Mouse (Mus musculus): ENCODE measurements around the gene Crtc1. TPM values are rescaled to one million over a fixed set of nuclear protein-coding genes. Genes with fewer than 3 reads are reported as not detected.

Crtc1 gene
- polyA plus RNA-seq, 1 experiment from 2014 or later: 57.4 TPM

- ATAC-seq (ENCODE audit: low FRiP score, low read depth): no peak
- peak overlapping the region; percentile 64 for H3K4me2 ChIP-seq
- 42% methylated on average over 3 of the region's 3 CpGs for WGBS
- no peaks in the 10 kb centered on the region for H3K27me3 ChIP-seq
- H3K36me3 ChIP-seq: no peaks in the 10 kb centered on the region
- no peaks in the 10 kb centered on the region for H3K9me3 ChIP-seq
- H3K4me3 ChIP-seq: peak overlapping the region; percentile 80
- peak overlapping the region; percentile 89; the same call in 1 of the 2 replicates for H3K27ac ChIP-seq (replicated peaks)
- H3K9ac ChIP-seq: peak overlapping the region; percentile 44; the same call in 1 of the 2 replicates
- H3K4me1 ChIP-seq (replicated peaks): peaks cover 28% of the 10 kb centered on the region
Measured at GRCm38 (mm10) chr8:70440246-70440645, 867 bp upstream of the Crtc1 start.

DNA sequence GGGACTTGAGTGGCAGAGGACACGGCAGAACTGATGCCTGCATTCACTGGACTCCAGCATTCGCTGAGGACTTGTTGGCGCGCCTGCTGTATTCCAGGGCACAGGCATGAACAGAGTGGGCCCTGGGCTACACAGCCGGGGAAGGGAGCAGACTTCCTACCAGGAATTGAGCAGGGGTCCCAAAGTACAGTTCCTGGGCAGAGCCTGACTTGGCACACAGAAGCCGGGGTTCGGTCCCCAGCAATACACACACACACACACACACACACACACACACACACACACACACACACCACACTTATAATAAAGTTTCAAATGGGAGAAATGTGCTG lies 435 bp upstream of the Crtc1 start:
- H3K4me2 ChIP-seq: peak overlapping the region; percentile 64
- peak overlapping the region; percentile 89 for H3K27ac ChIP-seq (replicated peaks)
- H3K9ac ChIP-seq: peak overlapping the region; percentile 44
- no peaks in the 10 kb centered on the region for H3K9me3 ChIP-seq
- peak overlapping the region; percentile 80 for H3K4me3 ChIP-seq
- H3K4me1 ChIP-seq (replicated peaks): peaks cover 28% of the 10 kb centered on the region
- H3K27me3 ChIP-seq: no peaks in the 10 kb centered on the region
- 0% methylated on average over 5 of the region's 7 CpGs for WGBS
- H3K36me3 ChIP-seq: no peaks in the 10 kb centered on the region
- peak; percentile 80; the same call in 1 of the 2 replicates for ATAC-seq (ENCODE audit: low FRiP score, low read depth)

DNA sequence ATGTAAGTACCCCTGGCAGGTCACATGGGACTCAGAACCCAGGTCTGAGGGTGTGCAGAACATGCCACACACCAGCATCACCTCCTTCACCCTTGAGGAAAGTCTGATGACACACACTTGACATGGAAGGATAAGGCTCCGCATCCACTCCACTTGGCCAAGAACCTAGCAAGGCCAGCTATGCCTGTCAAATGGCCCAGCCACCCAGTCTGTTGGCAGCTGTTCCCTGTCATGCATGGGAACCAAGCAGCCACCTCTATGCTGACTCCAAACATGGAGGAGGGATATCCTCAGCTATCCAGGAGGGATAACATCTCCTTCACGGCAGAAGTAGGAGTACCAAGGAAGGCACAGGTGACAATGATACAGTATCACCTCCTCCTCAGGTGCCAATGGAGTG lies 956 bp downstream of the Crtc1 start:
- ATAC-seq (ENCODE audit: low FRiP score, low read depth): no peak
- WGBS: 91% methylated on average over 2 of the region's 2 CpGs
- H3K27ac ChIP-seq (replicated peaks): no peak overlapping the region
- no peaks in the 10 kb centered on the region for H3K36me3 ChIP-seq
- peak overlapping the region; percentile 71 for H3K9ac ChIP-seq
- peaks cover 28% of the 10 kb centered on the region for H3K4me1 ChIP-seq (replicated peaks)
- H3K27me3 ChIP-seq: no peaks in the 10 kb centered on the region
- H3K4me2 ChIP-seq: peak overlapping the region; percentile 93
- H3K4me3 ChIP-seq: peak overlapping the region; percentile 80
- no peaks in the 10 kb centered on the region for H3K9me3 ChIP-seq

GRCm38 (mm10) chr8:70435156-70435555 lies 4.2 kb downstream of the Crtc1 start:
- H3K4me1 ChIP-seq (replicated peaks): peaks cover 27% of the 10 kb centered on the region
- ATAC-seq (ENCODE audit: low FRiP score, low read depth): no peak
- no peak overlapping the region for H3K9ac ChIP-seq
- no peak overlapping the region for H3K4me3 ChIP-seq
- no peaks in the 10 kb centered on the region for H3K9me3 ChIP-seq
- no peaks in the 10 kb centered on the region for H3K27me3 ChIP-seq
- H3K4me2 ChIP-seq: no peak overlapping the region
- H3K36me3 ChIP-seq: no peaks in the 10 kb centered on the region
- no peak overlapping the region for H3K27ac ChIP-seq (replicated peaks)
- WGBS: 92% methylated on average over 5 of the region's 5 CpGs

DNA sequence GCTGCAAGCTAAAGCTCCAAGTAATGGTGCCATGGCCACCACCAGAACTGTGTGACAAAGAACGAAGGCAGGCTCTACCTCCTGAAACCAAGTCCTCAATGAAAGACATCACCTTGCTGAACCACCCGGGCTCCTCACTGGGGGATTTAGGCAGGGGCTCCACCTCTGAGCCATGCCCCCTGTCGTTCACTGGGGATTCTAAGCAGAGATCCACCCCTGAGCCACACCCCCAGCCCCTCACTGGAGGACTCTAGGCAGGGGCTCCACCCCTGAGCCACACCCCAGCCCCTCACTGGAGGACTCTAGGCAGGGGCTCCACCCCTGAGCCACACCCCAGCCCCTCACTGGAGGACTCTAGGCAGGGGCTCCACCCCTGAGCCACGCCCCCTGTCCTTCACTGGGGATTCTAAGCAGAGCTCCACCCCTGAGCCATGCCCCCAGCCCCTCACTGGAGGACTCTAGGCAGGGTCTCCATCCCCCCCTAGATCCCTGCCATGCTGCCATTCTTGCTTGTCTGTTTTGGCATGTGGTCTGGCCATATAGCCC lies 6.3 kb downstream of the Crtc1 start:
- ATAC-seq (ENCODE audit: low FRiP score, low read depth): no peak
- peaks cover 14% of the 10 kb centered on the region for H3K4me1 ChIP-seq (replicated peaks)

GRCm38 (mm10) chr8:70431213-70431612 lies 8.2 kb downstream of the Crtc1 start:
- ATAC-seq (ENCODE audit: low FRiP score, low read depth): no peak
- H3K4me1 ChIP-seq (replicated peaks): no peaks in the 10 kb centered on the region
- no peak overlapping the region for H3K4me3 ChIP-seq
- H3K4me2 ChIP-seq: no peak overlapping the region
- 94% methylated on average over 4 of the region's 4 CpGs for WGBS
- no peaks in the 10 kb centered on the region for H3K27me3 ChIP-seq
- no peaks in the 10 kb centered on the region for H3K36me3 ChIP-seq
- no peaks in the 10 kb centered on the region for H3K9me3 ChIP-seq
- H3K27ac ChIP-seq (replicated peaks): no peak overlapping the region
- H3K9ac ChIP-seq: no peak overlapping the region

More for the DNA sequence above, 6.3 kb downstream of the Crtc1 start:
- Histone ChIP-seq H3K36me3 (no peaks in the 10 kb centered on the region), H3K27me3 (no peaks in the 10 kb centered on the region), H3K9ac (no peak overlapping the region), H3K4me2 (no peak overlapping the region), H3K4me3 (no peak overlapping the region), H3K9me3 (no peaks in the 10 kb centered on the region), H3K27ac (replicated peaks) (no peak overlapping the region)
- WGBS: 29% methylated on average over 4 of the region's 4 CpGs

- H3K9ac ChIP-seq: no peak overlapping the region
- 91% methylated on average over 2 of the region's 2 CpGs for WGBS
- no peaks in the 10 kb centered on the region for H3K4me1 ChIP-seq (replicated peaks)
Measured at GRCm38 (mm10) chr8:70426300-70426907, 13.0 kb downstream of the Crtc1 start.

DNA sequence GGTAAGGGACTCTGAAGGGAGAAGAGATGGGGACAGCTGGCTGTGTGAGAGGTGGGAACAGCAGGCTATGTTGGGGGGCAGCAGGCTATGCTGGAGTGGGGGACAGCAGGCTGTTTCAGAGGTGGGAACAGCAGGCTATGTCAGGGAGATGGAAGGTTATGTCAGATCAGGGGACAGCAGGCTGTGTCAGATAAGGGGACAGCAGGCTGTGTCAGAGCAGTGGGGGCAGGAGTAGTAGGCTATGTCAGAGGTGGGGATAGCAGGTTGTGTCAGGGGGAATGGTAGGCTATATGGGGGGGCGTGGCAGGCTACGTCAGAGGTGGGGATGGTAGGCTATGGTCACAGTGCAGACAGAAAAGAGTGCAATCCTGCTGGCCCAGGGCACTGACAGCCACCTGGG lies 16.7 kb downstream of the Crtc1 start:
- ATAC-seq (ENCODE audit: low FRiP score, low read depth): no peak
- Histone ChIP-seq H3K36me3 (no peaks in the 10 kb centered on the region), H3K4me2 (no peak overlapping the region), H3K4me3 (no peak overlapping the region), H3K9ac (no peak overlapping the region), H3K27ac (replicated peaks) (no peak overlapping the region), H3K9me3 (no peaks in the 10 kb centered on the region), H3K27me3 (no peaks in the 10 kb centered on the region), H3K4me1 (replicated peaks) (peaks cover 20% of the 10 kb centered on the region)
- 86% methylated on average over 2 of the region's 2 CpGs for WGBS

More at GRCm38 (mm10) chr8:70426300-70426907, 13.0 kb downstream of the Crtc1 start:
- H3K27ac ChIP-seq (replicated peaks): no peak overlapping the region
- no peak for ATAC-seq (ENCODE audit: low FRiP score, low read depth)
- no peaks in the 10 kb centered on the region for H3K27me3 ChIP-seq
- no peak overlapping the region for H3K4me3 ChIP-seq
- no peaks in the 10 kb centered on the region for H3K9me3 ChIP-seq
- H3K36me3 ChIP-seq: no peaks in the 10 kb centered on the region
- H3K4me2 ChIP-seq: no peak overlapping the region

- WGBS: 86% methylated on average over 18 of the region's 18 CpGs
- Histone ChIP-seq H3K9me3 (no peaks in the 10 kb centered on the region), H3K4me3 (no peak overlapping the region), H3K4me1 (replicated peaks) (peaks cover 32% of the 10 kb centered on the region), H3K36me3 (no peaks in the 10 kb centered on the region), H3K27me3 (no peaks in the 10 kb centered on the region), H3K4me2 (no peak overlapping the region), H3K27ac (replicated peaks) (no peak overlapping the region), H3K9ac (no peak overlapping the region)
- ATAC-seq (ENCODE audit: low FRiP score, low read depth): no peak
Measured at GRCm38 (mm10) chr8:70421349-70422104, 17.9 kb downstream of the Crtc1 start.

- no peak overlapping the region for H3K27ac ChIP-seq (replicated peaks)
- no peaks in the 10 kb centered on the region for H3K27me3 ChIP-seq
- H3K9ac ChIP-seq: no peak overlapping the region
- no peaks in the 10 kb centered on the region for H3K36me3 ChIP-seq
- H3K4me3 ChIP-seq: no peak overlapping the region
- H3K4me2 ChIP-seq: no peak overlapping the region
- ATAC-seq (ENCODE audit: low FRiP score, low read depth): no peak
- 85% methylated on average over 11 of the region's 11 CpGs for WGBS
- H3K9me3 ChIP-seq: no peaks in the 10 kb centered on the region
- H3K4me1 ChIP-seq (replicated peaks): peaks cover 41% of the 10 kb centered on the region
Measured at GRCm38 (mm10) chr8:70419879-70420643, 19.3 kb downstream of the Crtc1 start.

DNA sequence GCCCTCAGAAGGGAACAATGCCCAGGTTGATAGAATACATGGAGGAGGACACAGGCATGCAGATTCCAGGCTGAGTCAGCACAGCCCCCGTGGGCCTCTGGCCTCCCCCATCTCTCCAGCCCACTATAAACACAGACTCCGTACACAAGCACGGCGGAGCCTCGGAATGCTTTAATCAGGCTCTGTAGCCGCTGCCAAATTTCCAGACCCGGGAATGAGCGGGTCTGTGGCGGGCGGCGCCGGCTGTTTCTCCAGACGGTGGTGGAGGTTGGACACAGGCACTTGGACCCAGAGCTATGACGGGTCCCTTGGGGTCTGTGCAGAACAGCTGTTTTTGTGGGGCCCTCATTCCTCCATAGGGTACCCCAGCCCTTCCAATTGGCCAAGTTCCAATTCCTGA lies 20.4 kb downstream of the Crtc1 start:
- Histone ChIP-seq H3K9ac (no peak overlapping the region), H3K27me3 (no peaks in the 10 kb centered on the region), H3K4me1 (replicated peaks) (peaks cover 41% of the 10 kb centered on the region), H3K36me3 (0 out of 2 replicates have a peak, but pooled peaks cover 5% of the 10 kb centered on the region), H3K9me3 (no peaks in the 10 kb centered on the region), H3K27ac (replicated peaks) (no peak overlapping the region), H3K4me3 (no peak overlapping the region), H3K4me2 (no peak overlapping the region)
- 54% methylated on average over 14 of the region's 14 CpGs for WGBS
- ATAC-seq (ENCODE audit: low FRiP score, low read depth): no peak

DNA sequence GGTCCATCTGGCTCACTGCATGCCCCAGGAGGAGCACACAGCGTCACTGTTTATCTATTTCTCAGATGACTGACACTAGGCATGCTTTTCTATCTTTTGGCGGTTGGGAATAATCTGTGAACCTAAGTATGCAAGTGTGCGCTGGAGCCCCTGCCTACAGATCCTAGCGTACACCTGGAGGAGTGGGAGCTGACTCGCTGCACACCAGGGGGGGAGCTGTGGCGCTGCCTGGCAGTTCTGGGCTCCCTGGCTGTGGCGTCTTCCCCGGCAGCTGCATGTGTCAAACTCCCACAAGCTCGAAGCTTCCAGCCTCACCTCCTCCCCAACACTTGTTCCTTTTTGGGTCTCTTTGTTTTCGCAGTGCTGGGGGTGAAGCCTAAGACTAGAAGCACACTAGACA lies 21.5 kb downstream of the Crtc1 start:
- WGBS: 41% methylated on average over 10 of the region's 10 CpGs
- peaks cover 41% of the 10 kb centered on the region for H3K4me1 ChIP-seq (replicated peaks)
- 0 out of 2 replicates have a peak, but pooled peaks cover 7% of the 10 kb centered on the region for H3K36me3 ChIP-seq
- no peaks in the 10 kb centered on the region for H3K9me3 ChIP-seq
- ATAC-seq (ENCODE audit: low FRiP score, low read depth): no peak
- H3K4me2 ChIP-seq: no peak overlapping the region
- H3K4me3 ChIP-seq: no peak overlapping the region
- no peak overlapping the region for H3K27ac ChIP-seq (replicated peaks)
- no peak overlapping the region for H3K9ac ChIP-seq
- H3K27me3 ChIP-seq: no peaks in the 10 kb centered on the region
